Mouse (Mus musculus) cortical plate, adult 2 months (tissue): ENCODE measurements around the gene Spocd1.

Experiments used
- CTCF ChIP-seq: fragments of 200-500 bp; IDR thresholded peaks from 2 replicates; pipeline ENCODE4 v1.5.1; 2011; ENCODE audit warnings: mild to moderate bottlenecking, control low read depth, low read length; ENCODE audit not compliant: insufficient read depth; ENCODE audit errors: extremely low read depth
- POLR2A ChIP-seq: fragments of 200-500 bp; IDR thresholded peaks from 2 replicates; pipeline ENCODE4 v1.6.1; 2011; ENCODE audit warnings: mild to moderate bottlenecking, low read length, control low read depth; ENCODE audit not compliant: insufficient read depth; ENCODE audit errors: extremely low read depth

DNA sequence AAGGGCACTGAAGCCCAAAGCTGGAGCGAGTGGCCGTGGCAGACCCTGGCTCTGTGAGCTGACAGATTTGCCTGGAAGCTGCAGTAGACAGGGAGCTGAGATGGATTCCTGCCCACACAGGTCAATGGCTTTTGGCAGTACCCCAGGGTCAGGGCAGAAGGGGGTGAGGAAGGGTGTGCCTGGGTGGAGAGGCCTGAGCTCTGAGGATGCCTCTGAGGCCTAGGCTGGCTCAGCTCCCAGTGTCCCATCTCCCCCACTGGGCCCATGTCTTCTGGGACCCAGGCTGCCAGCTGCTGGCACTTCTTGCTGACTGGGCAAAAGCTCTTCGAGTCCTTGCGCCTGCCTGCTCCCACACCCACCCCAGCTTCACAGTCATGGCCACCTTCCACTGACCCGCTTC lies 64.2 kb downstream of the Spocd1 start:
- TF ChIP-seq POLR2A (no peak), CTCF (no peak)
